In the genomic region with DNA sequence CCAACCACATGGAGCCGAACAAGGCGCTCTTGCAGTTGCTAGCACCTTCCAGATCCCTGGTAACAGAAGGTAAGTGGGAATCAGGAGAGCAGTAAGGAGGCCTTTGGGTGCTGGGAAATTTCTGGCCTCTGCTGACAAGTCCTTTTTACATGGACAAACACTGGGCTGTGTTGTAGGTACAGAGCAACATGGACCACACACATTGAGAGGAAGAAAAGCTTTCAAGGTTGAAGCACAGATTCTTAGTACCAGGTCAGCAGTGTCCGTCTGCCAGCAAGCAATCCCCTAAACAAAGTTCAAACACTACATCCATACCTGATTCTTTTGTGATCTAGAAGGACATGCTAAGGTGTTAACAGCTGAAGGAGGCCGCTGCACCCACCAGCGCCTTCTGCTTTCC, we compare ENCODE assay signal across 9 mouse cellular contexts. TPM values are rescaled to one million over a fixed set of nuclear protein-coding genes. Genes with fewer than 3 reads are reported as not detected.
A peak's percentile ranks its signal among the peaks of the same experiment; 100 is the strongest.
DNase-seq lines count a peak whose midpoint lies in the region; ATAC-seq and TF ChIP-seq lines count a peak whose summit lies in the region.
"Had no signal": no experiment of that assay in that cellular context is flagged by ENCODE, and none has a peak within 500 bp of the region (broad histone marks: within the 10 kb centered on the region; RNA-seq: fewer than 3 reads in every experiment).

No protein-coding gene starts in this region.

- H3K27ac ChIP-seq in lung, postnatal 0 days (ENCODE audit: low read length) = peak overlapping the region; percentile 98
- peak overlapping the region; percentile 99 for H3K27ac ChIP-seq in heart, embryonic 16.5 days (ENCODE audit: low read length)
- H3K27ac ChIP-seq in limb, embryonic 15.5 days = peak overlapping the region; percentile 96; the same call in 1 of the 2 replicates
- no peak overlapping the region; the same call in 1 of the 2 replicates for H3K27ac ChIP-seq in stomach, postnatal 0 days (replicated peaks)

- H3K4me3 ChIP-seq in lung, postnatal 0 days (ENCODE audit: low read depth, low read length) = peak overlapping the region; percentile 94
- H3K4me3 ChIP-seq in heart, embryonic 16.5 days (ENCODE audit: low read length) = peak overlapping the region; percentile 73
- H3K4me3 ChIP-seq in limb, embryonic 15.5 days = peak overlapping the region; percentile 72
- H3K4me3 ChIP-seq in stomach, postnatal 0 days (ENCODE audit: low read depth, low read length) = peak overlapping the region; percentile 87

- DNase-seq in lung, postnatal 0 days (ENCODE audit: low spot score) = peak; percentile 21
- DNase-seq in lung, postnatal 25 days (ENCODE audit: low spot score) = no peak
- DNase-seq in stomach, postnatal 0 days (ENCODE audit: low spot score) = no peak
- DNase-seq in gastrocnemius, postnatal 4 days (ENCODE audit: low spot score in 2 of 2) = no peak
- no peak for DNase-seq in ovary, postnatal 10 days (ENCODE audit: low spot score)
- DNase-seq in cerebellum, adult 9-11 months = no peak

- no peaks in the 10 kb centered on the region for H3K9me3 ChIP-seq in lung, postnatal 0 days (ENCODE audit: low read length)
- H3K9me3 ChIP-seq in heart, embryonic 16.5 days (replicated peaks; ENCODE audit: control insufficient read depth, low read length) = no peaks in the 10 kb centered on the region
- H3K9me3 ChIP-seq in limb, embryonic 15.5 days = no peaks in the 10 kb centered on the region
- no peaks in the 10 kb centered on the region for H3K9me3 ChIP-seq in stomach, postnatal 0 days (ENCODE audit: control insufficient read depth, low read length)

- ATAC-seq in lung, postnatal 0 days = no peak
- ATAC-seq in heart, embryonic 16.5 days (replicated peaks; ENCODE audit: extremely low read depth, insufficient read depth, low FRiP score) = no peak
- no peak for ATAC-seq in limb, embryonic 15.5 days (ENCODE audit: insufficient number of reproducible peaks, low FRiP score, low TSS enrichment, low read depth)
- no peak for ATAC-seq in stomach, postnatal 0 days (ENCODE audit: low FRiP score, low TSS enrichment)

- WGBS in lung, postnatal 0 days = 15% methylated on average over 5 of the region's 5 CpGs
- 34% methylated on average over 5 of the region's 5 CpGs for WGBS in heart, embryonic 16.5 days
- WGBS in limb, embryonic 15.5 days = 21% methylated on average over 5 of the region's 5 CpGs
- WGBS in stomach, postnatal 0 days = 32% methylated on average over 5 of the region's 5 CpGs

- no peaks in the 10 kb centered on the region for H3K27me3 ChIP-seq in lung, postnatal 0 days (replicated peaks; ENCODE audit: insufficient read depth, low read length)
- H3K27me3 ChIP-seq in heart, embryonic 16.5 days (ENCODE audit: control insufficient read depth, insufficient read depth, low read length) = no peaks in the 10 kb centered on the region
- H3K27me3 ChIP-seq in limb, embryonic 15.5 days = no peaks in the 10 kb centered on the region
- no peaks in the 10 kb centered on the region for H3K27me3 ChIP-seq in stomach, postnatal 0 days (ENCODE audit: control insufficient read depth, insufficient read depth, low read length)
- H3K27me3 ChIP-seq: Patski had no signal

- H3K36me3 ChIP-seq in lung, postnatal 0 days (ENCODE audit: insufficient read depth, low read length) = no peaks in the 10 kb centered on the region
- H3K36me3 ChIP-seq in heart, embryonic 16.5 days (ENCODE audit: control insufficient read depth, insufficient read depth) = no peaks in the 10 kb centered on the region
- H3K36me3 ChIP-seq in limb, embryonic 15.5 days = no peaks in the 10 kb centered on the region
- no peaks in the 10 kb centered on the region for H3K36me3 ChIP-seq in stomach, postnatal 0 days (ENCODE audit: control insufficient read depth, insufficient read depth, low read length)

- H3K9ac ChIP-seq in lung, postnatal 0 days (replicated peaks; ENCODE audit: low read depth) = peak overlapping the region; percentile 93; the same call in 1 of the 2 replicates
- H3K9ac ChIP-seq in heart, embryonic 16.5 days (ENCODE audit: low read length) = peak overlapping the region; percentile 81
- no peak overlapping the region for H3K9ac ChIP-seq in limb, embryonic 15.5 days
- H3K9ac ChIP-seq in stomach, postnatal 0 days (ENCODE audit: low read length) = no peak overlapping the region

- no peak for TF ChIP-seq CTCF in lung, postnatal 0 days (IDR thresholded peaks at IDR 0.05)
- no peak for TF ChIP-seq CTCF in stomach, postnatal 0 days (IDR thresholded peaks at IDR 0.05; ENCODE audit: low read depth)

- peak overlapping the region; percentile 46 for H3K4me2 ChIP-seq in lung, postnatal 0 days (replicated peaks; ENCODE audit: low read depth, low read length)
- H3K4me2 ChIP-seq in heart, embryonic 16.5 days (ENCODE audit: low read depth, low read length) = peak overlapping the region; percentile 65
- peak overlapping the region; percentile 59 for H3K4me2 ChIP-seq in limb, embryonic 15.5 days
- H3K4me2 ChIP-seq in stomach, postnatal 0 days (replicated peaks; ENCODE audit: low read depth) = peak overlapping the region; percentile 75

- peaks cover 3% of the 10 kb centered on the region; the same call in 1 of the 2 replicates for H3K4me1 ChIP-seq in lung, postnatal 0 days (ENCODE audit: insufficient read depth, low read depth, low read length)
- peaks cover 8% of the 10 kb centered on the region; the same call in 1 of the 2 replicates for H3K4me1 ChIP-seq in heart, embryonic 16.5 days (ENCODE audit: control insufficient read depth, insufficient read depth, low read length)
- peaks cover 22% of the 10 kb centered on the region for H3K4me1 ChIP-seq in limb, embryonic 15.5 days
- H3K4me1 ChIP-seq in stomach, postnatal 0 days (replicated peaks; ENCODE audit: control insufficient read depth, insufficient read depth) = no peaks in the 10 kb centered on the region

- no peak for TF ChIP-seq EP300 in lung, postnatal 0 days (IDR thresholded peaks at IDR 0.05)
- no peak for TF ChIP-seq EP300 in stomach, postnatal 0 days (optimal IDR thresholded peaks at IDR 0.05)

RNA-seq across cellular contexts. Expression of gene Rbms1, which starts 1.7 kb away (rescaled TPM):
- polyA plus RNA-seq in lung, postnatal 0 days (2015; fragmentation: Nextera tagmentation; extraction: Ambion mirVana) = 156 and 168 TPM in 2 replicates
- 90.0 and 102 TPM in 2 replicates for polyA plus RNA-seq in heart, embryonic 16.5 days (2015; fragmentation: Nextera tagmentation; extraction: Ambion mirVana)
- 138 and 143 TPM in 2 replicates for polyA plus RNA-seq in limb, embryonic 15.5 days (2015; fragmentation: Nextera tagmentation; extraction: Ambion mirVana)
- polyA plus RNA-seq in stomach, postnatal 0 days (2015; fragmentation: Nextera tagmentation; extraction: Ambion mirVana) = 81.1 and 83.9 TPM in 2 replicates
- 10 to 100 TPM; 69.9 to 75.5 TPM for total RNA-seq in gastrocnemius, postnatal 4 days (2021)

Comparison
In these comparisons a context has a peak if more than half of its experiments do, and no peak if none do; other contexts are left out.
1. H3K9ac ChIP-seq: peak in lung, postnatal 0 days (single experiment) and heart, embryonic 16.5 days (single experiment); none in limb, embryonic 15.5 days (single experiment) and stomach, postnatal 0 days (single experiment).
2. Peak in every context shown above with its lines, with median percentiles within 50 percentile points of each other: H3K4me2 ChIP-seq and H3K4me3 ChIP-seq.